Mouse (Mus musculus) midbrain, embryonic 12.5 days (tissue): ENCODE measurements at regions not wholly inside any gene's neighbourhood (a gene's known extent, or its start where the extent isn't known, plus 50 kb on each side); places are given as distances from the start of the nearest gene placed in this dataset.

Experiments used
- ATAC-seq: fragments of 200-750 bp; cut with Nextera tagmentation; 2 replicates; pipeline ENCODE4 v1.8.0; 2017; ENCODE audit warnings: low read depth, moderate TSS enrichment, moderate library complexity; ENCODE audit not compliant: low FRiP score
- H3K27ac ChIP-seq: fragments of 300-500 bp; sonication (generic); replicated peaks from 2 replicates; pipeline ENCODE4 v1.5.1; 2016; ENCODE audit warnings: mild to moderate bottlenecking
- H3K27me3 ChIP-seq: fragments of 300-500 bp; sonication (generic); 2 replicates; pipeline ENCODE4 v1.6.1; 2016; ENCODE audit warnings: mild to moderate bottlenecking
- H3K36me3 ChIP-seq: fragments of 300-500 bp; sonication (generic); 2 replicates; pipeline ENCODE4 v1.6.1; 2016
- H3K4me1 ChIP-seq: fragments of 300-500 bp; sonication (generic); 2 replicates; pipeline ENCODE4 v1.6.1; 2016
- H3K4me2 ChIP-seq: fragments of 300-500 bp; sonication (generic); replicated peaks from 2 replicates; pipeline ENCODE4 v1.6.1; 2016; ENCODE audit warnings: mild to moderate bottlenecking, moderate library complexity
- H3K4me3 ChIP-seq: fragments of 300-500 bp; sonication (generic); 2 replicates; pipeline ENCODE4 v1.5.1; 2016; ENCODE audit warnings: mild to moderate bottlenecking
- H3K9ac ChIP-seq: fragments of 300-500 bp; sonication (generic); replicated peaks from 2 replicates; pipeline ENCODE4 v1.6.1; 2016; ENCODE audit warnings: mild to moderate bottlenecking, moderate library complexity
- H3K9me3 ChIP-seq: fragments of 300-500 bp; sonication (generic); 2 replicates; pipeline ENCODE4 v1.6.1; 2016; ENCODE audit warnings: mild to moderate bottlenecking
- WGBS: fragments of 180-500 bp; shearing (Covaris S2); methylation state at CpG from one replicate; pipeline ENCODE4 v1.1.7; 2016; 5-methylcytosine and 5-hydroxymethylcytosine counted together

GRCm38 (mm10) chr2:8276127-8276773, 766.9 kb upstream of the Celf2 start:
- WGBS: 100% methylated on average over 1 of the region's 1 CpGs
- H3K9ac ChIP-seq: no peak overlapping the region
- no peak overlapping the region for H3K4me2 ChIP-seq
- no peak overlapping the region for H3K4me3 ChIP-seq
- ATAC-seq: no peak
- no peaks in the 10 kb centered on the region for H3K4me1 ChIP-seq
- H3K36me3 ChIP-seq: no peaks in the 10 kb centered on the region
- no peaks in the 10 kb centered on the region for H3K27me3 ChIP-seq
- H3K9me3 ChIP-seq: no peaks in the 10 kb centered on the region
- H3K27ac ChIP-seq: no peak overlapping the region
